Mouse (Mus musculus) MEL (cell line): ENCODE measurements around the gene Gm49318. TPM values are rescaled to one million over a fixed set of nuclear protein-coding genes. Genes with fewer than 3 reads are reported as not detected.

Source experiments
- DNase-seq: peaks from one replicate; pipeline ENCODE4 v3.0.0; 2011; ENCODE audit warnings: low read depth, low spot score
- H3K27ac ChIP-seq: 2 replicates; pipeline ENCODE4 v1.5.1; 2012; ENCODE audit warnings: low read depth, mild to moderate bottlenecking, control low read depth, low read length, moderate library complexity; ENCODE audit not compliant: control insufficient read depth
- H3K27me3 ChIP-seq, 2 experiments: fragments of 150-350 bp in 1 of 2; sonication (generic) in 1 of 2; 2 replicates each; pipeline ENCODE4 v1.6.1; 2012; ENCODE audit warnings: low read length in 2 of 2, mild to moderate bottlenecking in 2 of 2, improper control_type of control experiment in 1 of 2, moderate library complexity in 1 of 2; ENCODE audit not compliant: insufficient read depth in 2 of 2, control insufficient read depth in 1 of 2
- H3K36me3 ChIP-seq, 2 experiments: 2 replicates each; pipeline ENCODE4 v1.6.1; 2012 to 2014; ENCODE audit warnings: low read length in 2 of 2, improper control_type of control experiment in 1 of 2, inconsistent platforms in 1 of 2, mild to moderate bottlenecking in 1 of 2; ENCODE audit not compliant: insufficient read depth in 2 of 2, control insufficient read depth in 1 of 2
- H3K4me1 ChIP-seq, 2 experiments: fragments of 150-350 bp in 1 of 2; sonication (generic) in 1 of 2; 2 replicates each; pipeline ENCODE4 v1.6.1; 2012; ENCODE audit warnings: low read length in 2 of 2, improper control_type of control experiment in 1 of 2, mild to moderate bottlenecking in 1 of 2; ENCODE audit not compliant: insufficient read depth in 2 of 2, control insufficient read depth in 1 of 2
- H3K4me3 ChIP-seq, 2 experiments: fragments of 150-350 bp in 1 of 2; sonication (generic) in 1 of 2; 2 replicates each; pipeline ENCODE4 v1.5.1; 2012; ENCODE audit warnings: low read depth in 2 of 2, low read length in 2 of 2, mild to moderate bottlenecking in 2 of 2, moderate library complexity in 2 of 2, control low read depth in 1 of 2, improper control_type of control experiment in 1 of 2; ENCODE audit not compliant: control insufficient read depth in 1 of 2, insufficient read depth in 1 of 2
- H3K79me2 ChIP-seq: 2 replicates; pipeline ENCODE4 v1.6.1; 2012; ENCODE audit warnings: mild to moderate bottlenecking, low read length, moderate library complexity; ENCODE audit not compliant: control insufficient read depth, poor library complexity, insufficient read depth
- H3K9ac ChIP-seq: 2 replicates; pipeline ENCODE4 v1.6.1; 2012; ENCODE audit warnings: low read depth, mild to moderate bottlenecking, control low read depth, low read length, moderate library complexity; ENCODE audit not compliant: control insufficient read depth, poor library complexity, severe bottlenecking
- H3K9me3 ChIP-seq: fragments of 150-350 bp; sonication (generic); replicated peaks from 2 replicates; pipeline ENCODE4 v1.6.1; 2012; ENCODE audit warnings: mild to moderate bottlenecking, low read length, improper control_type of control experiment, moderate library complexity; ENCODE audit not compliant: insufficient read depth
- CTCF ChIP-seq, 3 experiments: IDR thresholded peaks in 2 of 3; conservative IDR thresholded peaks in 1 of 3; 2 replicates each; pipeline ENCODE4 v1.5.1; 2011 to 2012; ENCODE audit warnings: low read length in 3 of 3, low read depth in 2 of 3, mild to moderate bottlenecking in 2 of 3, improper control_type of control experiment in 1 of 3, inconsistent platforms in 1 of 3, mixed read lengths in 1 of 3, moderate library complexity in 1 of 3; ENCODE audit not compliant: control insufficient read depth in 1 of 3, insufficient read depth in 1 of 3, poor library complexity in 1 of 3, severe bottlenecking in 1 of 3
- GABPA ChIP-seq: IDR thresholded peaks from 2 replicates; pipeline ENCODE4 v1.6.1; 2012; ENCODE audit warnings: low read depth, mild to moderate bottlenecking, inconsistent platforms, low read length, improper control_type of control experiment, moderate library complexity
- GATA1 ChIP-seq: IDR thresholded peaks from 2 replicates; pipeline ENCODE4 v1.6.1; 2011; ENCODE audit warnings: low read depth, low read length, improper control_type of control experiment
- HCFC1 ChIP-seq: IDR thresholded peaks from 2 replicates; pipeline ENCODE4 v1.6.1; 2012; ENCODE audit warnings: low read depth, mild to moderate bottlenecking, inconsistent platforms, low read length, improper control_type of control experiment, moderate library complexity
- MAX ChIP-seq: IDR thresholded peaks from 2 replicates; pipeline ENCODE4 v1.6.1; 2011; ENCODE audit warnings: low read length, improper control_type of control experiment
- MYC ChIP-seq: IDR thresholded peaks from 2 replicates; pipeline ENCODE4 v1.6.1; 2011; ENCODE audit warnings: low read depth, mild to moderate bottlenecking, low read length, improper control_type of control experiment, moderate library complexity
- NRF1 ChIP-seq: IDR thresholded peaks from 2 replicates; pipeline ENCODE4 v1.6.1; 2014; ENCODE audit warnings: low read depth, mild to moderate bottlenecking, inconsistent platforms, low read length, improper control_type of control experiment, moderate library complexity; ENCODE audit not compliant: poor library complexity, insufficient read depth, severe bottlenecking
- POLR2AphosphoS5 ChIP-seq: IDR thresholded peaks from 2 replicates; pipeline ENCODE4 v1.6.1; 2012; ENCODE audit warnings: low read depth, borderline replicate concordance, mild to moderate bottlenecking, inconsistent platforms, low read length, moderate library complexity, mixed read lengths
- TAL1 ChIP-seq: IDR thresholded peaks from 2 replicates; pipeline ENCODE4 v1.6.1; 2012; ENCODE audit warnings: mild to moderate bottlenecking, inconsistent platforms, low read length, moderate library complexity, mixed read lengths
- TBP ChIP-seq: IDR thresholded peaks from 2 replicates; pipeline ENCODE4 v1.8.0; 2011; ENCODE audit warnings: low read depth, low read length, improper control_type of control experiment
- TCF12 ChIP-seq: IDR thresholded peaks from 2 replicates; pipeline ENCODE4 v1.6.1; 2014; ENCODE audit warnings: low read depth, mild to moderate bottlenecking, inconsistent platforms, low read length, improper control_type of control experiment, moderate library complexity
- USF1 ChIP-seq: IDR thresholded peaks from 2 replicates; pipeline ENCODE4 v1.6.1; 2014; ENCODE audit warnings: low read depth, mild to moderate bottlenecking, inconsistent platforms, low read length, improper control_type of control experiment, moderate library complexity
- ZC3H11A ChIP-seq: IDR thresholded peaks from 2 replicates; pipeline ENCODE4 v1.6.1; 2012; ENCODE audit warnings: low read depth, mild to moderate bottlenecking, inconsistent platforms, low read length, improper control_type of control experiment
- ZKSCAN1 ChIP-seq: IDR thresholded peaks from 2 replicates; pipeline ENCODE4 v1.6.1; 2012; ENCODE audit warnings: low read depth, mild to moderate bottlenecking, inconsistent platforms, low read length, improper control_type of control experiment, moderate library complexity
- ZNF384 ChIP-seq: IDR thresholded peaks from 2 replicates; pipeline ENCODE4 v1.6.1; 2012; ENCODE audit warnings: low read depth, mild to moderate bottlenecking, inconsistent platforms, low read length, improper control_type of control experiment
- polyA plus RNA-seq, 2 experiments: library from polyadenylated mRNA; stranded (reverse) in 1 of 2; unstranded in 1 of 2; fragments of >175 nt in 1 of 2; fragments of >200 nt in 1 of 2; gene quantifications; 2 replicates each; pipeline versions ENCODE4 v1.2.1 to v1.2.4; 2012; ENCODE audit warnings: low replicate concordance in 2 of 2, low read depth in 1 of 2; ENCODE audit not compliant: insufficient read length in 2 of 2, insufficient read depth in 1 of 2, missing spikeins in 1 of 2
- total RNA-seq: library from RNA; depleted of rRNA; stranded (reverse); fragments of 300-350 nt; gene quantifications from 2 replicates; pipeline ENCODE4 v1.2.3, GENCODE M21; 2012

Gene Gm49318
- total and polyA plus RNA-seq, 3 experiments: not detected

- peak; percentile 27; the same call in 1 of the 2 replicates for TF ChIP-seq NRF1
- TF ChIP-seq MAX: peak; percentile 42; the same call in 1 of the 2 replicates
- TF ChIP-seq ZKSCAN1: no peak
- TF ChIP-seq GATA1: no peak
- 0 out of 2 replicates have a peak, but pooled peaks have one; percentile 4 for TF ChIP-seq TCF12
- TF ChIP-seq HCFC1: 0 out of 2 replicates have a peak, but pooled peaks have one; percentile 34
- TF ChIP-seq CTCF (IDR thresholded peaks at IDR 0.05 in 2 of 3, conservative IDR thresholded peaks at IDR 0.05 in 1 of 3; ENCODE audit: control insufficient read depth in 1 of 3, insufficient read depth in 1 of 3, low read depth in 2 of 3, low read length in 3 of 3, poor library complexity in 1 of 3, severe bottlenecking in 1 of 3): no peak
Measured at GRCm38 (mm10) chr9:21996178-21996867, 74.7 kb downstream of the Gm49318 start (continued).

DNA sequence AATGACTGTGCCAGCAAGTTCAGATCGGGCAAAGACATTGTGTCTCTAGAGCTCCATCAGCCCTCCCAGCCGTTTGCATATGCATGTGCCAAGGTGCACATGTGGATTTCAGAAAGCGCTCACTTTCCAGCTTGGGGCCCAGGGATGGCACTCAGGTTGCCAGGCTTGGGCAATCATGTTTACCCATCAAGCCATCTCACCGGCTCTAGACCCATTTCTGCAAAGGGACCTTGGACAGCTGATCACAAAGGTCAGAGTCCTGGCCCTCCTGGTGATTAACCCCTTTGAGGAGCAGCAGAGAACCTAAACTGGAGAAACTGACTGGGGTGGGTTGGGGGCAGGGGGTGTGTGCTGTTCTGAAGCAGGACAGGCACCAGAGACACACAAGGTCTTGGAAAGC lies 78.8 kb downstream of the Gm49318 start:
- Histone ChIP-seq H3K27ac (no peak overlapping the region), H3K27me3 (0 out of 4 replicates have a peak, but pooled peaks cover 0 to 2% of the 10 kb centered on the region in 2 experiments), H3K79me2 (no peaks in the 10 kb centered on the region), H3K4me3 (no peak overlapping the region), H3K9ac (no peak overlapping the region), H3K4me1 (no peaks in the 10 kb centered on the region), H3K9me3 (no peaks in the 10 kb centered on the region), H3K36me3 (no peaks in the 10 kb centered on the region)
- DNase-seq: no peak
- TF ChIP-seq MYC (no peak), USF1 (no peak), GABPA (no peak), TBP (no peak), CTCF (IDR thresholded peaks at IDR 0.05 in 2 of 3, conservative IDR thresholded peaks at IDR 0.05 in 1 of 3; ENCODE audit: control insufficient read depth in 1 of 3, insufficient read depth in 1 of 3, low read depth in 2 of 3, low read length in 3 of 3, poor library complexity in 1 of 3, severe bottlenecking in 1 of 3) (no peak), POLR2AphosphoS5 (no peak), GATA1 (no peak), MAX (no peak), HCFC1 (no peak), ZNF384 (no peak)

GRCm38 (mm10) chr9:21989230-21990110 lies 81.6 kb downstream of the Gm49318 start, which contains the start of gene Rgl3:
TSS of gene Rgl3 (minus strand) at chr9:21989446.
- Histone ChIP-seq H3K27ac (no peak within 1 kb of the TSS), H3K9me3 (no peaks in the 10 kb centered on the region), H3K4me1 (no peaks in the 10 kb centered on the region), H3K4me3 (no peak within 1 kb of the TSS), H3K36me3 (no peaks in the 10 kb centered on the region), H3K27me3 (peaks cover 13 to 21% of the 10 kb centered on the region in 2 experiments), H3K9ac (no peak within 1 kb of the TSS), H3K79me2 (no peaks in the 10 kb centered on the region)
- TF ChIP-seq ZC3H11A (no peak), HCFC1 (no peak), CTCF (IDR thresholded peaks at IDR 0.05 in 2 of 3, conservative IDR thresholded peaks at IDR 0.05 in 1 of 3; ENCODE audit: control insufficient read depth in 1 of 3, insufficient read depth in 1 of 3, low read depth in 2 of 3, low read length in 3 of 3, poor library complexity in 1 of 3, severe bottlenecking in 1 of 3) (0 out of 6 replicates have a peak, but pooled peaks of 1 of the 3 experiments have one; percentile 4), TAL1 (no peak)
- DNase-seq: no peak
